Mouse (Mus musculus): ENCODE measurements around the gene B4galt5. TPM values are rescaled to one million over a fixed set of nuclear protein-coding genes. Genes with fewer than 3 reads are reported as not detected.

The B4galt5 gene
- polyA plus RNA-seq, 1 experiment from 2014 or later, result 4.5 TPM

DNA sequence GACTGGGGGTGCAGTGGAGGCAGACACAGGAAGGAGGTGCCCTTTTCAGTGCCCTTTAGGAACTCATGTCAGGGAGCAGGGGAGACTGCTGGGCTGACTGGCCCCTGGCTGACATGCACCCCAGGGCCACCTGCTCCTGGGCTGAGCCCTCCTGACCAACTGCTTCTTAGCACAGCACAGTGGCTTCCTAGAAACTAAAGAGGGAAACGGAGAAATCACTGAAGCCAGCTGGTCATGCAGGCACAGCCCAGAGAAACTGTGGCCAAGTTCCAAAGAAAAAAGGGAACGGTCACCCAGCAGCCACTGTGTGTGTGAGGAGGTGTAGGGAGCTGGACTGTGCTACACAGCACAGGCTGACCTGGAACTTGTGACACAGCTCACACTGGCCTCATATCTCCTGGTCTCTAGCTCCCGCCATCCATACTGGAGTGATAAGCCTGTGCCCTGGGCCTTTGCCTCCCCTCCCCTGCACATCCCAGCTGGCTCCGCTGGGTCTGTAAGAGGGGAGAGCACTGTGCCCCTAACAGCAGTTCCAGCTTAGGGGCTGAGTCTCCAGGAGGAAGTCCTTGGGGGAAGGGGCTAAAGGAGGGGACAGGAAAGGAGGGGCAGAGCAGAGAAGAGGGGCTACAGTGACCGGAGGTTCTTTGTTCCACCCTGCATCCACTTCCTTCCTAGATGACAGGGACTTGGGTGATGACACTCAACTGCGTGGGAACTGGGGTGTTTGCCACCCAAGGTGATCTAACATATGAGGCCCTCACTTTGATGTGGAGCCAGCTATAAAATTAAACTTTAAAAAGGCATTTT, 48.9 kb downstream of the B4galt5 start:
- no peaks in the 10 kb centered on the region; the same call in 1 of the 2 replicates for H3K4me1 ChIP-seq (replicated peaks; ENCODE audit: control insufficient read depth, insufficient read depth)
- H3K9ac ChIP-seq (ENCODE audit: low read length), result no peak overlapping the region
- no peak overlapping the region for H3K4me3 ChIP-seq (ENCODE audit: low read depth, low read length)
- 69% methylated on average over 6 of the region's 6 CpGs for WGBS
- peaks cover 9% of the 10 kb centered on the region for H3K36me3 ChIP-seq (ENCODE audit: control insufficient read depth, insufficient read depth, low read length)
- no peaks in the 10 kb centered on the region for H3K9me3 ChIP-seq (ENCODE audit: control insufficient read depth, low read length)
- TF ChIP-seq EP300 (optimal IDR thresholded peaks at IDR 0.05) (no peak), CTCF (IDR thresholded peaks at IDR 0.05; ENCODE audit: low read depth) (no peak)
- H3K27ac ChIP-seq (replicated peaks), result peak overlapping the region; percentile 53; the same call in 1 of the 2 replicates
- DNase-seq (ENCODE audit: low spot score) (peak; percentile 38), ATAC-seq (ENCODE audit: low FRiP score, low TSS enrichment) (peak; percentile 52)
- no peak overlapping the region for H3K4me2 ChIP-seq (replicated peaks; ENCODE audit: low read depth)
- H3K27me3 ChIP-seq (ENCODE audit: control insufficient read depth, insufficient read depth, low read length), result no peaks in the 10 kb centered on the region

DNA sequence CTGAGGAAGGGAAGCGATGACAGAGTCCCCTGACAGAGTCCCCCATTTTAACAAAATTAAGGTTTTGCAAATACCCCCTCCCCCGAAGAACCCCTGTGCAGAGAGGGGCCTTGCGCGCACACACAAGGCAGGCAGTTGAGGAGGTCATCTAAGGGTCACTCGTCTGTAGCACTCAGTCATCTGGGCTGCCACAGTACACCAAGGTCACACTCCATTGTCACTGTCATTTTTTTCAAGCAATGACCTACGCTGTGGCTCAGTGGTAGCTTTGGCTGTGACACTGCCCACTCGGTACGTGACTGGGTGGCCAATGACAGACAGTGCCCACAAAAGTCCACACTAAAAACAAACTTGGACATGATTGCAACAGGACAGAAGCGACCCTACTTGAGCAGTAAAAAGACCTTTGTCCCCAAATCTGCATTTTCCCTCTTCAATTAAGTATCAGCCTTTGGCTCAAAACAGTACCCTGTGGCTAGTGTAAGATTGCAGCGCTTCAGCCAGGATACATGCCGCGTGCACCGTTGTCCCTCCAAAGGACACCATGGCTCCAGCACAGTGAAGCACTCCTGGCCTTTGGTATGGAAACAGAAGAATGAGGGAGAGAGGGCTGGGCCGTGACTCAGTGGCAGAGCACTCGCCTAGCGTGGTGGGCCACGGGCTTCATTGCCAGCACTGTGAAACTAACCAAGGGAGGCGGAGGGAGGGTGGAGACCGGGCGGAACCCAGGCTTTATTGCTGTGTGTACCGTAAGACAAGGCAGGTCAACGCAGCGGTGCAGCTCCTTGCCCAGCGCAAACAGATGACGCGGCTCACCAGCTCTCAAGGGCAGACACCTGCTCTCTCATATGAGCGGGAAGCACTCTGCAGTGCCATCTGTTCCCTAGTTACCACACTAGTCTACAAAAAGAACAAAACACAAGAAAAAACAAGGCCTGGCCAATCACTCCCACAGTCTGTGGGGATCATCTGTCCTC, 50.0 kb downstream of the B4galt5 start:
- 67% methylated on average over 27 of the region's 27 CpGs for WGBS
- TF ChIP-seq CTCF (IDR thresholded peaks at IDR 0.05; ENCODE audit: low read depth) (no peak), EP300 (optimal IDR thresholded peaks at IDR 0.05) (no peak)
- no peak overlapping the region for H3K9ac ChIP-seq (ENCODE audit: low read length)
- no peaks in the 10 kb centered on the region for H3K9me3 ChIP-seq (ENCODE audit: control insufficient read depth, low read length)
- H3K4me2 ChIP-seq (replicated peaks; ENCODE audit: low read depth), result no peak overlapping the region
- no peaks in the 10 kb centered on the region; the same call in 1 of the 2 replicates for H3K4me1 ChIP-seq (replicated peaks; ENCODE audit: control insufficient read depth, insufficient read depth)
- peak overlapping the region; percentile 53; the same call in 1 of the 2 replicates for H3K27ac ChIP-seq (replicated peaks)
- no peaks in the 10 kb centered on the region for H3K27me3 ChIP-seq (ENCODE audit: control insufficient read depth, insufficient read depth, low read length)
- ATAC-seq (ENCODE audit: low FRiP score, low TSS enrichment) (peak; percentile 88), DNase-seq (ENCODE audit: low spot score) (peak; percentile 83)
- peaks cover 4% of the 10 kb centered on the region; the same call in 1 of the 2 replicates for H3K36me3 ChIP-seq (ENCODE audit: control insufficient read depth, insufficient read depth, low read length)
- no peak overlapping the region for H3K4me3 ChIP-seq (ENCODE audit: low read depth, low read length)

DNA sequence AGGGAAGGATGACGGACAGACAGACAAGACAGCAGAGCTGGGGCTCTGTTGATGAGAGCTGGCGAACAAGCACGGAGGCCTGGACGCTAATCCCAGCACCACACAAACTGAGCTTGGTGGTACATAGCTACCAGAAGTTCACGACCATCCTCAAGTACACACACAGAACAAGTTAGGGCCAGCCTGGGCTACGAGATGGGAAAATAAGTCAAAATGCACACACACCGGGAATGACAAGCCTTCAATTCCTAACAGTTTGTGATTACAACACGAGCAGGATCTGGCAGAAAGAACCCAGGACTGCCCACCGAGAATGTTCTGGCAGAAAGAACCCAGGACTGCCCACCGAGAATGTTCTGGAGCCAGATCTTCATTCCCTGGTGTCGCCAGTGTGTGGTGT, 51.0 kb downstream of the B4galt5 start:
- Histone ChIP-seq H3K27ac (replicated peaks) (no peak overlapping the region), H3K36me3 (ENCODE audit: control insufficient read depth, insufficient read depth, low read length) (peaks cover 4% of the 10 kb centered on the region; the same call in 1 of the 2 replicates), H3K4me1 (replicated peaks; ENCODE audit: control insufficient read depth, insufficient read depth) (no peaks in the 10 kb centered on the region; the same call in 1 of the 2 replicates), H3K4me2 (replicated peaks; ENCODE audit: low read depth) (no peak overlapping the region), H3K9ac (ENCODE audit: low read length) (no peak overlapping the region), H3K27me3 (ENCODE audit: control insufficient read depth, insufficient read depth, low read length) (no peaks in the 10 kb centered on the region), H3K9me3 (ENCODE audit: control insufficient read depth, low read length) (no peaks in the 10 kb centered on the region), H3K4me3 (ENCODE audit: low read depth, low read length) (no peak overlapping the region)
- WGBS, result 92% methylated on average over 11 of the region's 11 CpGs
- ATAC-seq (ENCODE audit: low FRiP score, low TSS enrichment) (no peak), DNase-seq (ENCODE audit: low spot score) (no peak)
- TF ChIP-seq EP300 (optimal IDR thresholded peaks at IDR 0.05) (no peak), CTCF (IDR thresholded peaks at IDR 0.05; ENCODE audit: low read depth) (no peak)

DNA sequence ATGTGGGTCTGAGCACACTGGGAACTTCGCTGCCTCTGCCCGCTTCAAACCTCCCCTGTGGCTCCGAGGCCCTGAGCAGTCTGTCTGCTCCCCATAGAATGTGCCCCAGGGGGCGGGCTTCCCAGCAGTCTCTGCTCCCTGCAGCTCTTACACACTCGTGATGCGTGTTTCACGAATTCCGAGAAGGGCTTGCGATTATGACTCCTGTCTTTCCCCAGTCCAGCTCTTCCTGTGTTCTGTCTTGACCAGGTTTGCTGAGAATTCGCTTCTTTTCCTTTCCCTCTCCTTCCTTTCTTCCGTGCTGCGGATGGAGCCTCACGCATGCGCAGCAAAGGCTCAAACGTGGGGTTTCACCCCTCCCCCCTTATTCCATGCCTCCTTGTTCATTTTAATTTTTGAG, 54.1 kb downstream of the B4galt5 start:
- no peak overlapping the region for H3K27ac ChIP-seq (replicated peaks)
- no peaks in the 10 kb centered on the region for H3K4me1 ChIP-seq (replicated peaks; ENCODE audit: control insufficient read depth, insufficient read depth)
- H3K9me3 ChIP-seq (ENCODE audit: control insufficient read depth, low read length), result no peaks in the 10 kb centered on the region
- DNase-seq (ENCODE audit: low spot score) (no peak), ATAC-seq (ENCODE audit: low FRiP score, low TSS enrichment) (no peak)
- 66% methylated on average over 15 of the region's 15 CpGs for WGBS
- no peak overlapping the region for H3K4me2 ChIP-seq (replicated peaks; ENCODE audit: low read depth)
- no peak overlapping the region for H3K4me3 ChIP-seq (ENCODE audit: low read depth, low read length)
- peak; percentile 31; the same call in 1 of the 2 replicates for TF ChIP-seq CTCF (IDR thresholded peaks at IDR 0.05; ENCODE audit: low read depth)
- TF ChIP-seq EP300 (optimal IDR thresholded peaks at IDR 0.05), result no peak
- H3K9ac ChIP-seq (ENCODE audit: low read length), result no peak overlapping the region
- H3K27me3 ChIP-seq (ENCODE audit: control insufficient read depth, insufficient read depth, low read length), result no peaks in the 10 kb centered on the region
- peaks cover 4% of the 10 kb centered on the region; the same call in 1 of the 2 replicates for H3K36me3 ChIP-seq (ENCODE audit: control insufficient read depth, insufficient read depth, low read length)

DNA sequence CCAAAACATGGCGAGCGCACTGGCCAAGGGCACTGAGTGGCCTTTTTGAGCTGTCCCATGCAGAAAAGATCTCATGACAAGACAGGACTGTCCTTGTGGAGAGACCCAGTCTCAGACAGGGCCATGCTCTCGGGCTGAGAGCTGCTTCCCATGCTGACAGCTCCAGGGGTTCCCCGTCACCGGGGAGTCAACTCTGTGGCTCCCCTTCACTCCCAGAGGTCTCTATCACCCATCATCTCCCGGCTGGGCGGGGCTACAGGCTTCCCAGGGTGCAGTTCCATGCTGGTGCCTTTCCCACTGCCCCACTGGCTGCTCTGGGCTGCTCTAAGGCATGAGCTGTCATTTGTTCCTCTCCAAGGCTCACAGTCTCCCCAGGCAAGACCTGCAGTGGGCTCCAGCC, 54.8 kb downstream of the B4galt5 start:
- DNase-seq (ENCODE audit: low spot score) (no peak), ATAC-seq (ENCODE audit: low FRiP score, low TSS enrichment) (no peak)
- H3K27ac ChIP-seq (replicated peaks), result no peak overlapping the region
- peaks cover 1% of the 10 kb centered on the region; the same call in 1 of the 2 replicates for H3K36me3 ChIP-seq (ENCODE audit: control insufficient read depth, insufficient read depth, low read length)
- H3K9me3 ChIP-seq (ENCODE audit: control insufficient read depth, low read length), result no peaks in the 10 kb centered on the region
- H3K4me2 ChIP-seq (replicated peaks; ENCODE audit: low read depth), result no peak overlapping the region
- no peak overlapping the region for H3K4me3 ChIP-seq (ENCODE audit: low read depth, low read length)
- H3K4me1 ChIP-seq (replicated peaks; ENCODE audit: control insufficient read depth, insufficient read depth), result no peaks in the 10 kb centered on the region
- WGBS, result 82% methylated on average over 7 of the region's 7 CpGs
- H3K27me3 ChIP-seq (ENCODE audit: control insufficient read depth, insufficient read depth, low read length), result no peaks in the 10 kb centered on the region
- TF ChIP-seq EP300 (optimal IDR thresholded peaks at IDR 0.05), result no peak
- no peak for TF ChIP-seq CTCF (IDR thresholded peaks at IDR 0.05; ENCODE audit: low read depth)
- no peak overlapping the region for H3K9ac ChIP-seq (ENCODE audit: low read length)

Measured in stomach, postnatal 0 days (tissue).